Mouse (Mus musculus) urinary bladder, adult 2 months (tissue): Measurements from ENCODE around the gene Kremen1. TPM values are rescaled to one million over a fixed set of nuclear protein-coding genes. Genes with fewer than 3 reads are reported as not detected.

Source experiments
- DNase-seq: peaks from one replicate; pipeline ENCODE4 v3.0.0; 2022; ENCODE audit warnings: low spot score
- polyA plus RNA-seq: library from polyadenylated mRNA; depleted of rRNA; stranded (reverse); fragments of >200 nt; gene quantifications from 2 replicates; pipeline ENCODE4 v1.2.3, GENCODE M21; 2012

The Kremen1 gene
- polyA plus RNA-seq, 1 experiment: 36.7 TPM

DNA sequence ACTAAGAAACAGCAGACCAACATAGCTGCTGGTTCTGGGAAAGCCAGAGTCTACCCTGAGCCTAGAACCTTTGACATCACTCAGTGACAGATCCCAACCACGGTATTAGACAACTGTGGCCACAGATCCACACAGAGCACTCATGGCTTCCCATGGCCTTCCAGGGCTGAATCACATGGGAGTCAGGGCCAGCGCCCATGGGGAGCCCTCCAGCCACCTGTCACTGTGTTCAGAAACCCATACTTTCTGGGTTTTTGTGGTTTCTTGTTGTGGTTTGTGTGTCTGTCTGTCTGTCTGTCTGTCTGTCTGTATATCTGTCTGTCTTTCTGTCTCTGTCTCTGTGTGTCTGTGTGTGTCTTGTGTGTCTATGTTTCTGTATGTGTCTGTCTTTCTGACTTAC, 85.5 kb downstream of the Kremen1 start:
- no peak for DNase-seq

DNA sequence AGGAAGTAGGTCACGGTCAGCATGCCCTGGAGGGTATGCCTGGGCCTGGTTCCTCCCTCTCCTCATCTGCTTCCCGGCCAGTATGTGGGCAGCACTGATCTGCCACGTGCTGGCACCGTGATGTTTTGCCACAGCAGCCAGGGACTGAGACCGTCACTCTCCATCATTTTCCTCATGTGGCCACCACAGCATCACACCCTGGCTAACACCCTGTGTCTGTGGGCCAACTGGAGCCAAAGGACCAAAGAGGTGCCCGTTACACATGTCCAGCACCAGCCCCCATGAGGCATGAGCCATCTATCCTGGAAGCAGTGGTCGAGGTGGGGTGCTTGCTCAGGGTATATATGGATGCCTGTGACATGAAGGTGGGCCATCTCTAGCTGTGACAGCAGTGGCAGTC, 86.2 kb downstream of the Kremen1 start:
- no peak for DNase-seq

GRCm38 (mm10) chr11:5172861-5173260, 88.5 kb downstream of the Kremen1 start:
- no peak for DNase-seq

- DNase-seq: no peak
These were observed 94.0 kb downstream of the Kremen1 start for GRCm38 (mm10) chr11:5167311-5167710.

DNA sequence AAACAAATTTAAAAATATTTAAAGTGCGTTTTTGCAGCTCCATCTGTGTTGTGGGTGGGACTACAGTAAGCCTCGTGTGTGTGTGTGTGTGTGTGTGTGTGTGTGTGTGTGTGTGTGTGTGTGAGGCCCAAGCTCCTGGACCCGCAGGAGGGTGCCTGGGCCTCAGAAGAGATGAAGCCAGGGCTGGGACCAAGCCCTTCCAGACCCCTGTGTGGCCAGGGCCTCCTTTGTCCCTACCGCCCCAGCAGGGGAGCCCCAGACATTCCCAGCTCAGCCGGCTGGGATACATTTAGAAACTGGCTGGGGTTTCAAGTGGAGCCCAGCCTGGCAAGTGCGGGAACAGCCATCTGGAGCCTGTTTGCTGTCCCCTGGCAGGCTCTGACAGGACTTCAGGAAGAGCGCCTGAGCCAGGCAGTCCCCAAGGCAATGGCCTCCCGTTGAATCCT, 95.9 kb downstream of the Kremen1 start:
- no peak for DNase-seq

- no peak for DNase-seq
These were observed 97.0 kb downstream of the Kremen1 start for GRCm38 (mm10) chr11:5164310-5164709.

DNA sequence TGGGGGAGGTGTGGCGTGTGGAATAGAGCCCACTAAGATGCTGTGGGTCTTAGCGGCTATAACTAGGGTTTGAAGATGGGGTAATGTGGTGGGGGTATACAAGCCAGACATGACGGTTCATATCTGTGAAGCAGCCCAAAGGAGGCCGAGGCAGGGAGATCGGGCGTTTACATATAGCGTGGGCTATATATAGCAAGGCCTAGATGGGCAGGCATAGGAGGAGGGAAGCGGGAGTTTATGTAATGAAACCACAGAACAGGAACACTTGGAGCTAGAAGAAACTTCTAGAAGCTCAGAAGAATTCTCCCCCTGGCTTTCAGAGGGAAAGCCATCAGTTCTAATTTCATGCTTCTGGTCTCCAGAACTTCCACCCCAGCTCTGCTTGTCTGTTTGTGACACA, 97.9 kb downstream of the Kremen1 start:
- DNase-seq: no peak

GRCm38 (mm10) chr11:5160722-5161485, 100.5 kb downstream of the Kremen1 start:
- DNase-seq: no peak

DNA sequence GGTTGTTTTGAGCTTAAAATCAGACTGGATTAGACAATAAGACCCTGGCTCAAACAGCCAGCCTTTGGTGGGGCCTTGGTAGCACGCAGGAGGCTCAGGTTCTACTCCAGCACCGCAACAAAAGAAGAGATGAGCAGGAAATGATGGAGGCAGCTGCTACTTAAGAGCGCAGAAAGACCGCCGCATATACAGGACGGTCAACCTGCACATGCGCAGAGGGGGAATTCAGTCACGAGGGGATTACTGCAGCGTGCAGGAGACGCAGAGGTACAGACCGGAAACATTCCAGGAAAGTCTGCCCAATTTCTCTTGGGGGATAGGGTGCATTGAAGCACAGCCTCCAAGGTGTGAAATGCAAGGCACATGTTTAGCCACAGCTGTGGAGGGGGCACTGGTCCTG, 103.3 kb downstream of the Kremen1 start:
- DNase-seq: no peak

GRCm38 (mm10) chr11:5154961-5155805, 106.2 kb downstream of the Kremen1 start:
- DNase-seq: no peak

DNA sequence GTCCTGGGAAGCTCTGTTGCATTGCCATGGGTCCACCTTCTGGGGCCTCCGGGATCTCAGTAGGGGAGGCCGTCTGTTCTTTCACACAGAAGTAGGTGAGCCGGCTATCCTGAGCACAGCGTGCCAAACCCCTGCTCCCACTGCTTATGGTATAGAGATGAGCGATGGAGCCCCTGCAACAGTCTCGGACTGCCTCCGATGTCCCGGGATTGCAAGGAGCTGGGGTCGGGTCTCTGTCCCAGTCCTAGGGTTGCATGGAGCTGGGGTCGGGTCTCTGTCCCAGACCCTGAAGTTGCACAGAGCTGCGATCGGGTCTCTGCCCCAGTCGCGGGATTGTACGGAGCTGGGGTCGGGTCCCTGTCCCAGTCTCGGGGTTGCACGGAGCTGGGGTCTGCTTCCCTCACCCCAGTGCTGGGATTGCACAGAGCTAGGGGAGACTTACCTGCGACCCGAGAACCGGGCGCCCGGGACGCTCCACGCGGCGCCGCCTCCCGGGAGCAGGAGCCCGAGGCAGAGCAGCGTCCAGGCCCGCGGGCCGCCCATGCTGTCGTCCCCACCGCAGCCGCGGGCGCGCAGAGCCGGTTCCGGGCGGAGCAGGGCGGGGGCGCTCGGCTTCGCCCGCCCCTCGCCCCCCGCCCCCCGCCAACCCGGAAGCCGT, 109.5 kb downstream of the Kremen1 start, which contains the start of gene Emid1:
TSS of gene Emid1 (minus strand) at position 578 of the 658 bp plus-strand sequence.
- DNase-seq: no peak

DNA sequence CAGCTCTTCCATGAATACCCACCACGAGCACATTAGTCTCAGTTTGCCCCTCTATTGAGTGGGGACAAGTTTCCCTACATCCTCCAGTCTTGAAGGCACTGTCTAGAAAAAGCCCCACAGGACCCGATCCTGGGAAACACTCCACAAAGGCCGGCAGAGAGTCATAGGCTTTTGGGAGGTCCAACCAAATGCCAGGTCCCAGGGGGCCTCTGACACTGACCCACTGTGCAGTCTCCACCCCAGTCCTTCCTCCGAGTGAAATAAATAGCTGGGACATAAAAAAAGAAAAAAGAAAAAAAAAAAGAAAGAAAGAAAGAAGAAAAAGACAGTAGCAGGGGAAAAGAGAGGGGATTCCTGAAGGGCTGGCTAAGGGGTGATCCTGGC, 110.1 kb downstream of the Kremen1 start:
- no peak for DNase-seq

- no peak for DNase-seq
These were observed 110.7 kb downstream of the Kremen1 start for GRCm38 (mm10) chr11:5150416-5151246.

- no peak for DNase-seq
These were observed 111.4 kb downstream of the Kremen1 start for GRCm38 (mm10) chr11:5149955-5150354.

GRCm38 (mm10) chr11:5149249-5149648, 112.1 kb downstream of the Kremen1 start:
- no peak for DNase-seq

GRCm38 (mm10) chr11:5145600-5145999, 115.8 kb downstream of the Kremen1 start:
- DNase-seq: no peak

DNA sequence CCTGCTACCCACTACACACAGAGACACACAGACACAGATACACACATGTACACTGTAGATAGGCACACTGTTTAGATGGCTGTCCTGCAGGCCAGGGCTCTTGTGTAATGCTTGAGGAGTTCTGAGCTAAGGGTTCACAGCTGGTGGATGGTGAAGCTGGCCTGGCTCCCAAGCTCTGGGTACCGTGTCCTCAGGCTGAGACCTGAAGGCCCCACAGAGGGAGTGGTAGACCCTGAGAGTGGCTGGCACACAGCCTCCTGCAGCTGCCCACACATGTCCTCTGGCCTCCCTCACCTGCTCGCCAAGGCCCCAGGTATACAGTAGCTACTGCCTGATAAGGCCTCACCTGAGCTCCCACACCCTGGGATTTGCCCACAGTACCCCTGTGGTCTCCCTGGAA, 119.4 kb downstream of the Kremen1 start:
- no peak for DNase-seq
